Mouse (Mus musculus) kidney, adult 2 months (tissue): ENCODE results near the gene Rpl12.

Experiments used
- CTCF ChIP-seq: fragments of 200-500 bp; conservative IDR thresholded peaks from 2 replicates; pipeline ENCODE4 v1.5.1; 2011; ENCODE audit warnings: low read depth, mild to moderate bottlenecking, control low read depth, low read length, moderate library complexity, mixed read lengths; ENCODE audit not compliant: insufficient read depth, insufficient read length
- POLR2A ChIP-seq: fragments of 200-500 bp; IDR thresholded peaks from one replicate; pipeline ENCODE4 v1.6.1; 2011; ENCODE audit warnings: low read depth, low read length, control low read depth

GRCm38 (mm10) chr2:32931730-32932129 is 29.6 kb upstream of the Rpl12 start:
- TF ChIP-seq CTCF (no peak), POLR2A (no peak)
